Mouse (Mus musculus) liver (tissue): ENCODE data around the gene Mapkapk3.

ENCODE experiments used
- DNase-seq: peaks from one replicate; pipeline ENCODE4 v3.0.0-alpha.2; 2020; ENCODE audit warnings: mixed read lengths

Mapkapk3 gene

GRCm38 (mm10) chr9:107262375-107262774, 27.3 kb downstream of the Mapkapk3 start:
- no peak for DNase-seq

DNA sequence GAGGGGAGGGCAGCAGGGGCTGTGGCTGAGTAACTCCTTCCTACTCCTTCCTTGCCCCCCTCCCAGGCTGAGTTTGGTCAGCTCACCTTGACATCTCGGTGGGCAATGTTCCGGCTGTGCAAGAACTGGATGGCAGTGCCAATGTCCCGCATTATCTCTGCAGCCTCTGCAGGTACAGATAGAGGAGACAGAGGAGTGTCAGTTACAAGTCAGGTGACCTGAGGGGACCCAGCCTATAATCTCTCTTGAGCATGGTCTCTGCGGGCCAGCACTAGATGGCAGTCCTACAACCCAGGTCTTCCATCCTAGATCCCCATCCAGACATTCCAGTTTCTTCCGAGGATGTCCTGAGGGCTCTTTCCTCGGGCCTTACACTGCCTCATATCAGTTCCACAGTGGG, 27.9 kb downstream of the Mapkapk3 start:
- no peak for DNase-seq

- DNase-seq: no peak
Observed at GRCm38 (mm10) chr9:107260836-107261235, 28.8 kb downstream of the Mapkapk3 start.

DNA sequence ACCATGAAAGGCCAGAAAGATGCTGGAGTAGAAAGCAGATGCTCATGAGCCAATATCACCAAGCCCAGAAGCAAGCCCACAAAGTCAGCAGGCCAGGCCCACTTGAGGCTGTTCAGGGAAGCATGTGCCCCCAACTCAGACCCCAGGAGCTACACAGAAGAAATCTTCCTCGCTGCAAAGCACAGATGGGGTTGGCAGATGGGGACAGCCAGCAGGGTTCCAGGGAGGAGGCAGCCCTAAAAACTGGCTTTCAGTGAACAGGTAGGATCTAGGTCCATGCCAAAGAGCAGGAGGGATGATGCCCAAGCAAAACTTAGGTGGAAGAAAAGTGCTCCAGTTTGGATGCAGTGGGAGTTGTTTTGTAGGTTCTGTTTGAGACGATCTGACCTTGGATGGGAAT, 29.2 kb downstream of the Mapkapk3 start:
- DNase-seq: no peak

- DNase-seq: no peak
Observed at GRCm38 (mm10) chr9:107259571-107259970, 30.1 kb downstream of the Mapkapk3 start.

- DNase-seq: no peak
Observed at GRCm38 (mm10) chr9:107255596-107255995, 34.1 kb downstream of the Mapkapk3 start.

DNA sequence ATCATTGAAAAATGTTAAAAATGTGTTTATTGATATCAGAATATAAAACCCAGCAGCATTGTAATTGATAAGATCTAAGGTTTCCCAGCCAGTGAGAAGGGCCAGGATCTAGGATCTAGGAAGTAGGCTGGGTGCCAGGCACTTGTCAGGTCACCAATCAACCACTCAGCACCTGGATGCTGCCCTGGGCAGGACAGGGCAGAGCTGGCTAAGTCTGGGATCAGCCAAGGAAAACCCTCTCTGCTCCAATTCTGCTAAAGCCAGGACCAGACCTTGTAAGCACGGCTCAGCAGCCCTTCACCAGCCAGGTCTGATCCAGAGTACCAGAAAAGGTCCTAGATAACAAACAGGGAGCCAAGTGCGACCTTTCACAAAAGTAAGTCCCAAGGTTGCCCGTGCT, 34.8 kb downstream of the Mapkapk3 start:
- no peak for DNase-seq

- DNase-seq: no peak
Observed at GRCm38 (mm10) chr9:107254476-107254875, 35.2 kb downstream of the Mapkapk3 start.

GRCm38 (mm10) chr9:107252164-107252563, 37.5 kb downstream of the Mapkapk3 start:
- no peak for DNase-seq

DNA sequence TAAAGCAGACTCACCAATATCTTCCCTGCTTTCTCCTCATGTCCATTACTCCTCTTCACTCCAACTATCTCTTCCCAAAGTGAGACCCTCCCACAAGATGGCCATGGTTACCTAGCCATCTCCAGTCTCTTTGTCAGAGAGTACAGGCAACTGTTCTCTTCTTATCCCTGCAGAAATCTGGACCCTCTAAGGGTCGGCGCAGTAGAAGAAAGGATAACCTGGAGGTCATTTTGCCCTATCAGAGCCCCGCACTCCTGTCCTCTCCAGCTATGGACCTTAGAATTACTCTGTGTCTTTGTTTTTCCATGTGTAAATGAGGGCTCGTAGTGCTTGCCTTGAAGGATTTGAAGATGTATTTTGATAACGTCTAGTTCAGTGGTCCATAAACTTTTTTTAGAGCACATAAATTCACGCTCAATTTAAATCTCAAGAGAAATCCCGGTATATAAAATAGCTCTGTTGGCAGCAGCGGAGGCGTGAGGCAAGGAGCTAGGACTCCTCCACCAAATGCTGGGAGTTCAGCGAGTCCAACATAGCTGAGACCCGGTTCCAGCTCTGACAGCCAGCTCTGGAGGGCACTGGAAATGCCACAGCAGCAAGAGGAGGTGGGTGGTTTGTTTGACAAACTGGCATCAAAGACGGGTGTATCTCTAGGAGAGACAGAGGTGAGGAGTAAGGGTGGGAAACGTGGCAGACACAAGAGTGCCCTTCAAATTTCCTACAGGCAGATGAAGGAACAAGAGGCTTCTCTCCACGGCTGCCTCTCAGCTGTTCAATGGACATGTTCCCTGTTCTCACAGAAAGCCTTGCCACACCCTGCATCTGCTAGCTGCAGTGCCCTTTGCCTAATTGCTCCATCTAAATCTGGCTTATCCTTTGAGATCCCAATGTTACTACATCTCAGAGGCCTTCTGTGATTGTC, 39.0 kb downstream of the Mapkapk3 start:
- DNase-seq: no peak

DNA sequence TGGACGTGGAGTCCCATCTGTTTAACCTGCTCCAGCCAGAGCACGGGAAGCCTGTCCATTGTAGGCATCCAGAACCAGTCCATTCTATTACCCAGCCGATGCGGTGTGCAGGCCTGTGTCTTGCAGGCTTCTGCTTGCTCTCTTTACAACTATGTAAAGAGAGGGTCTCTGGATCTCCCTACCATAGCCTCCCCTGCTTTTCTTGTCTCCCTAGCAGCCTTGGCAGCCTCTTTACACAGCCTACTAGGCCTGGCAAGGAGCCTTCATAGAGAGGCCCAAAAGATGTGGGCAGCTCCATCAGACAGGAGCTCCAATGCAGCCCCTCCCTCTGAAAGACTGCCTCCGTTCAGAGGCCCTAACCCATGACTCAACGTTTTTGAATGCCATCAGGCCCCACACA, 40.5 kb downstream of the Mapkapk3 start:
- no peak for DNase-seq

DNA sequence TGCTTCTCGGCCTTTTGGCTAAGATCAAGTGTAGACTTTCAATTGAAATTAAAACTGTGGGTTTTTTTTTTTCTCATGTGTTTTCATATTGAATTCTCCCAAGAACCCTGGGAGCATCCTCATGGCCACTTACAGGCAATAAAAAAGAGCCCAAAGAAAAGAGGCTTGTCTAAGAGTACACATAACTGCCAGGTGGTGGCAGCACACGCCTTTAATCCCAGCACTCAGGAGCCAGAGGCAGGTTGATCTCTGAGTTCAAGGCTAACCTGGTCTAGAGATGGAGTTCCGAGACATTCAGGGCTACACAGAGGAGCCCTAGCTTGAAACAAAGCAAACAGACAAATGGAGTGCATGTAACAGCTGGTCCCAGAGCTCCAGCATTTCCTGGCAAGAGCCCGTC, 43.5 kb downstream of the Mapkapk3 start:
- no peak for DNase-seq

DNA sequence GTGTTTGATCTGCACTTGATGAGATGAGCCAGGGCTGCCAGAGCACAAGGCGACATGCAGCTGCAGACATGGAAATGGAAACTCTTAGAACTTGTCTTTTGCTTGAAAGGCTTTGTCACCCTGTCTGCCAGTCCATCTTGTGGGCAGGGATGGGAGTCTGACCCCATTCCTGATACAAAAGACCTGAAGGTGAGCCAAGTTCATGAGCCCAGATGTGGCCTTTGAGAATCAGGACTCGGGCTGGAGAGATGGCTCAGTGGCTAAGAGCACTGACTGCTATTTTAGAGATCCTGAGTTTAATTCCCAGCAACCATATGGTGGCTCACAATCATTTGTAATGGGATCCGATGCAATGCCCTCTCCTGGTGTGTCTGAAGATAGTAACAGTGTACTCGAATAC, 44.4 kb downstream of the Mapkapk3 start:
- DNase-seq: no peak

DNA sequence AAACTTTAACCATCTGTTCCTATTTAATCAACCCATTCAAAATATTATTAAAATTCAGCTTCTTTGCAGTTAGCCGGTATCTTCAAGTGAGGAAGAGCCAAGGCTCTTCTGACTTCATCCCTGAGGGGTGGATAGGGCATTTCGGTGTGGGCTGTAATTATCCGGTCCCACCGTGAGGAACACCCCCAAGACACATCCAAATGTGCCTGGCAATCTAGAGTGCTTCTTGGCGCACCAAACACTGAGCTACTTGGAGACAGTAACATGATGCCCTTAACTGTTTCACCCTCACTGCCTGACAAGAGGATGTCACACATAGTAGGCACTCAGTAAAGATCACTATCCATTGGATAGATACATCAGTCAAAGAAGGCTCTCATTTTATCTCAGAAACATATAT, 53.5 kb downstream of the Mapkapk3 start:
- DNase-seq: no peak

GRCm38 (mm10) chr9:107235261-107235660, 54.4 kb downstream of the Mapkapk3 start:
- DNase-seq: no peak

- DNase-seq: no peak
Observed at GRCm38 (mm10) chr9:107232140-107232539, 57.5 kb downstream of the Mapkapk3 start.

- DNase-seq: peak; percentile 36
Observed at GRCm38 (mm10) chr9:107231539-107232139, 58.0 kb downstream of the Mapkapk3 start, which contains the start of gene Dock3. Dock3 (minus strand) TSS chr9:107231909.

DNA sequence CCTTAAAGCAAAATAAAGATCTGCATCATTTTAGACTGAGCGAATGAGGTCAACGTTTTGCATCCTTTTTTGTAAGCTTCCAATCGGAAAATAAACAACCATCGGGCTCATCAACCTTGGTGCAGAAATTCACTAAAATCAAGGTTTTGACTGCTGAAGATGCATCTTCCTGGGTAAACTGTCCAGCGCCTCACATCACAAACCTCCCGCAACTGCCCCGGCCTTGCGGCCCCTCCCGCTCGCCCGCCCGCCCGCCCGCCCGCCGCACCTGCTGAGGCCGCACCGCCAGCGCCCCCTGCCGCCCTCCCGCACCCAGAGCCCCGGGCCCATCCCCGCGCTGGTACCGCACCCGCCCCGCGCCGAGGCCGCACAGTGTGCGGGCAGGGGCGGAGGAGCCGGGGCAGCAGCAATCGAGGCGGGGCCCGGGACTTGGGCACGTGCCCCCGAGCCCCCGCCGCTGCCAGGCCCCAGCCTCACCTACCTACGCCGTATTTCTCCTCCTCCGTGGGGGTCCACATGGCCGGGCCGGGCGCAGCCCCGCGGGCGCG, 58.6 kb downstream of the Mapkapk3 start:
- peak; percentile 8 for DNase-seq

- DNase-seq: no peak
Observed at GRCm38 (mm10) chr9:107224597-107224996, 65.1 kb downstream of the Mapkapk3 start.
